Mouse (Mus musculus) heart, adult 2 months (tissue): ENCODE results near the gene Gm37240. TPM values are rescaled to one million over a fixed set of nuclear protein-coding genes. Genes with fewer than 3 reads are reported as not detected.

Source experiments
- DNase-seq, 2 experiments: peaks; one replicate each; pipeline ENCODE4 v3.0.0; 2021
- H3K27ac ChIP-seq: fragments of 200-600 bp; 2 replicates; pipeline ENCODE4 v1.8.1; 2022
- H3K27me3 ChIP-seq: fragments of 200-500 bp; 2 replicates; pipeline ENCODE4 v1.6.1; 2012; ENCODE audit warnings: mild to moderate bottlenecking, low read length, inconsistent platforms, mixed read lengths; ENCODE audit not compliant: control insufficient read depth, insufficient read depth
- H3K36me3 ChIP-seq: fragments of 200-500 bp; 2 replicates; pipeline ENCODE4 v1.6.1; 2012; ENCODE audit warnings: low read length, inconsistent platforms; ENCODE audit not compliant: control insufficient read depth, insufficient read depth
- H3K4me1 ChIP-seq: fragments of 200-500 bp; 2 replicates; pipeline ENCODE4 v1.6.1; 2011; ENCODE audit warnings: low read length; ENCODE audit not compliant: control insufficient read depth, insufficient read depth
- H3K4me3 ChIP-seq: fragments of 200-600 bp; 2 replicates; pipeline ENCODE4 v1.8.1; 2022
- H3K79me2 ChIP-seq: fragments of 200-500 bp; replicated peaks from 2 replicates; pipeline ENCODE4 v1.6.1; 2012; ENCODE audit warnings: mild to moderate bottlenecking, inconsistent platforms, low read length, moderate library complexity, mixed read lengths; ENCODE audit not compliant: control insufficient read depth, insufficient read depth
- H3K9ac ChIP-seq: fragments of 200-500 bp; 2 replicates; pipeline ENCODE4 v1.6.1; 2012; ENCODE audit warnings: low read depth, mild to moderate bottlenecking, control low read depth, inconsistent platforms, low read length, mixed read lengths
- CTCF ChIP-seq: fragments of 200-600 bp; IDR thresholded peaks from 2 replicates; pipeline ENCODE4 v1.8.1; 2022; ENCODE audit warnings: antibody characterized with exemption, mild to moderate bottlenecking, moderate library complexity
- EP300 ChIP-seq: fragments of 200-500 bp; IDR thresholded peaks from 2 replicates; pipeline ENCODE4 v1.6.1; 2011; ENCODE audit warnings: low read depth, low read length, control low read depth; ENCODE audit not compliant: insufficient read depth
- POLR2A ChIP-seq: fragments of 200-500 bp; IDR thresholded peaks from 2 replicates; pipeline ENCODE4 v1.6.1; 2011; ENCODE audit warnings: mild to moderate bottlenecking, low read depth, low read length, control low read depth; ENCODE audit not compliant: insufficient read depth
- WGBS: fragments of 180-500 bp; shearing (Covaris S2); methylation state at CpG from one replicate; pipeline ENCODE4 v1.1.7; 2018; 5-methylcytosine and 5-hydroxymethylcytosine counted together
- intact Hi-C: fragments of 180-260 bp; cut with DNase I; formaldehyde crosslinking; loops from one replicate; pipeline ENCODE4 v1.15.1; 2025
- polyA plus RNA-seq: library from polyadenylated mRNA; depleted of rRNA; stranded (reverse); fragments of >200 nt; gene quantifications from 2 replicates; pipeline ENCODE4 v1.2.3, GENCODE M21; 2012
- total RNA-seq, 2 experiments: library from RNA; stranded (reverse); gene quantifications; 2 replicates each; pipeline ENCODE4 v1.2.3; 2021

Gm37240 gene
- total and polyA plus RNA-seq, 3 experiments, result 25.0 to 45.3 (median 36.6) TPM

GRCm38 (mm10) chr3:85383330-85383729 is 504.0 kb downstream of the Gm37240 start:
- Histone ChIP-seq H3K4me3 (no peak overlapping the region), H3K9ac (no peak overlapping the region), H3K4me1 (peaks cover 1% of the 10 kb centered on the region; the same call in 1 of the 2 replicates), H3K27me3 (no peaks in the 10 kb centered on the region), H3K27ac (no peak overlapping the region), H3K79me2 (no peaks in the 10 kb centered on the region), H3K36me3 (no peaks in the 10 kb centered on the region)
- 77% methylated on average over 3 of the region's 3 CpGs for WGBS
- no peak for DNase-seq
- intact Hi-C loops, result no loop called here
- TF ChIP-seq EP300, result no peak
- TF ChIP-seq POLR2A, result no peak
- TF ChIP-seq CTCF, result no peak

- Histone ChIP-seq H3K79me2 (no peaks in the 10 kb centered on the region), H3K4me1 (peaks cover 1% of the 10 kb centered on the region; the same call in 1 of the 2 replicates), H3K4me3 (no peak overlapping the region), H3K27ac (no peak overlapping the region; the same call in 1 of the 2 replicates), H3K27me3 (no peaks in the 10 kb centered on the region), H3K9ac (no peak overlapping the region; the same call in 1 of the 2 replicates), H3K36me3 (no peaks in the 10 kb centered on the region)
- 57% methylated on average over 16 of the region's 16 CpGs for WGBS
- DNase-seq, result peak in 1 of 2 experiments; percentile 6
- intact Hi-C loops, result loop anchor here (5.0 kb wide), 2 partner anchors 37 to 138 kb away; no protein-coding TSS in a partner anchor
- no peak for TF ChIP-seq EP300
- TF ChIP-seq POLR2A, result no peak
- no peak for TF ChIP-seq CTCF
Observed at GRCm38 (mm10) chr3:85378703-85379395, 508.5 kb downstream of the Gm37240 start.

DNA sequence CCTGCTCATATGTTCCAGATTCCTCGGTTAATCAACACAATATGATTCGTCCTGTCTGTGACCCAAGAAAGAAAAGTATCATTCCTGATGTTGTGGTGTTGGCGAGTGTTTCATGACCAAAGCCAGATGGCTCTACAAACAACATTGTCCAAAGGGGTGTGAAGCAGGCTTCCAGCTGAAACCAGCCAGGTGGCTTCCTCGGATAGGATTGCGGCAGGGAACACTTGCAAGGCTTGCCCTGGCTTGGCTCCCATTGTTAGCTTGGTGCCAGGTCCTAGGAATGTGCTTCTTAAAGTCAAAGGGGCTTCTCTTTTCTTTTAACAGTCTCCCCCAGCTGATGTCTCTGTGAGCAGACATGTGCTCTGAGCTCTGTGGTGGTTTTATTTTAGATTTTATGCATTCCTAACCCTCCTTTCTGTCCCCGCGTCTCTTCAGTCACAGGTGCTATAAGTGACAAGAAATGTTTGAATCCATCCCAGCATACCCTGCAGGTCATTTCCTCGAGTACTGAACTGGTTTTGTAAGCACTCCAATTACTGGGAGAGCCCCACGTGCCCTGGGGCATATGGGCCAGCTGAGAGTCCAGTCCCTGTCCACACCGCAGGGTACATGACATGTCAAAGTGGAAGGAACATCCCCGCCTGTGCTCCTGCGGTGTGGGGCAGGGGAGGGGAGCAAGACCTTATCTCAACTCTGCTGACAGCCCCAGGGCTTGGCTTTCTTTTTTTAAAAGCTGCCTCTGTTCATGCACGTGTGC is 509.2 kb downstream of the Gm37240 start:
- Histone ChIP-seq H3K27me3 (no peaks in the 10 kb centered on the region), H3K36me3 (no peaks in the 10 kb centered on the region), H3K4me3 (no peak overlapping the region), H3K79me2 (no peaks in the 10 kb centered on the region), H3K27ac (peak overlapping the region; percentile 11; the same call in 1 of the 2 replicates), H3K4me1 (peaks cover 1% of the 10 kb centered on the region), H3K9ac (no peak overlapping the region; the same call in 1 of the 2 replicates)
- 30% methylated on average over 13 of the region's 13 CpGs for WGBS
- DNase-seq, result peak; percentile 49 to 55
- intact Hi-C loops, result loop anchor here (5.0 kb wide), 2 partner anchors 36 to 139 kb away; no protein-coding TSS in a partner anchor
- peak; percentile 94 for TF ChIP-seq EP300
- TF ChIP-seq POLR2A, result no peak
- TF ChIP-seq CTCF, result no peak

- H3K9ac ChIP-seq, result no peak overlapping the region
- 89% methylated on average over 3 of the region's 3 CpGs for WGBS
- no peaks in the 10 kb centered on the region for H3K79me2 ChIP-seq
- DNase-seq, result no peak
- H3K4me1 ChIP-seq, result peaks cover 3% of the 10 kb centered on the region
- TF ChIP-seq EP300, result no peak
- TF ChIP-seq CTCF, result no peak
- no peak for TF ChIP-seq POLR2A
- H3K36me3 ChIP-seq, result no peaks in the 10 kb centered on the region
- intact Hi-C loops, result loop anchor here (5.0 kb wide), 2 partner anchors 35 to 140 kb away; no protein-coding TSS in a partner anchor
- H3K4me3 ChIP-seq, result no peak overlapping the region
- no peak overlapping the region; the same call in 1 of the 2 replicates for H3K27ac ChIP-seq
- H3K27me3 ChIP-seq, result no peaks in the 10 kb centered on the region
Observed at GRCm38 (mm10) chr3:85377505-85377904, 509.8 kb downstream of the Gm37240 start.

DNA sequence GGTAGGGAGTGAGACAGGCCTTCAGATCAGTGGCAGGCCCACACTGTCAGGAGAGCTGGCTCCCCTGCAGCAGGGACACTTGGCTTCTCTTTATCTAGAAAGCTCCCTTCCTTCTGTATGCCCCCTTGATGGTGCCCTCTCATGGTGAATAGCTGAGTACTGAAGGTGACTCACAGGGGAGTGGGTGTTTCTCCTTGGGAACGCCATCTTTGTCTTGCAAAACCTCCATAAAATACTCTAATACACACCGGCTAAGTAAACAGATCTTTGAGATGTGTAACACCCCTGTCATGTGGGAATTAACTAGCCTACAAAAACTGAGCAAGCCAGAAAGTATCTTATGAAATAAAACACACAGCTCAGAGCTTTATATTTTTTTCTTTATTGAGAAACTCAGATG is 510.8 kb downstream of the Gm37240 start:
- TF ChIP-seq POLR2A (no peak), EP300 (no peak), CTCF (no peak)
- intact Hi-C loops, result loop anchor here (5.0 kb wide), 2 partner anchors 34 to 141 kb away; no protein-coding TSS in a partner anchor
- DNase-seq, result no peak

GRCm38 (mm10) chr3:85373039-85373438 is 514.3 kb downstream of the Gm37240 start:
- TF ChIP-seq EP300, result no peak
- TF ChIP-seq POLR2A, result no peak
- TF ChIP-seq CTCF, result no peak
- Histone ChIP-seq H3K4me3 (no peak overlapping the region), H3K9ac (no peak overlapping the region), H3K36me3 (no peaks in the 10 kb centered on the region), H3K27me3 (no peaks in the 10 kb centered on the region), H3K27ac (no peak overlapping the region), H3K79me2 (no peaks in the 10 kb centered on the region), H3K4me1 (peaks cover 6% of the 10 kb centered on the region)
- intact Hi-C loops, result no loop called here
- DNase-seq, result peak in 1 of 2 experiments; percentile 8
- WGBS, result 14% methylated on average over 3 of the region's 3 CpGs

More for the DNA sequence above, 510.8 kb downstream of the Gm37240 start:
- H3K4me1 ChIP-seq, result peaks cover 3% of the 10 kb centered on the region
- no peak overlapping the region for H3K4me3 ChIP-seq
- WGBS, result 88% methylated on average over 2 of the region's 2 CpGs
- no peaks in the 10 kb centered on the region for H3K36me3 ChIP-seq
- H3K27me3 ChIP-seq, result no peaks in the 10 kb centered on the region
- no peak overlapping the region for H3K9ac ChIP-seq
- H3K79me2 ChIP-seq, result no peaks in the 10 kb centered on the region
- no peak overlapping the region for H3K27ac ChIP-seq
